Mouse (Mus musculus) embryonic facial prominence, embryonic 11.5 days (tissue): ENCODE measurements at regions not wholly inside any gene's neighbourhood (a gene's known extent, or its start where the extent isn't known, plus 50 kb on each side); places are given as distances from the start of the nearest gene placed in this dataset.
A peak's percentile ranks its signal among the peaks of the same experiment; 100 is the strongest.
"Not testable (repeated sequence)": the region's sequence is repeated elsewhere in the genome, so short reads cannot be mapped to it uniquely, and the experiment has no call there.

ENCODE experiments used
- ATAC-seq: fragments of 200-750 bp; cut with Nextera tagmentation; replicated peaks from 2 replicates; pipeline ENCODE4 v1.8.0; 2017; ENCODE audit warnings: low read depth; ENCODE audit not compliant: insufficient number of reproducible peaks, low FRiP score, low TSS enrichment
- DNase-seq: peaks from one replicate; pipeline ENCODE4 v3.0.0-alpha.2; 2015; ENCODE audit warnings: low spot score
- H3K27ac ChIP-seq: fragments of 300-500 bp; sonication (generic); replicated peaks from 2 replicates; pipeline ENCODE4 v1.5.1; 2014; ENCODE audit warnings: mild to moderate bottlenecking, low read depth, low read length, control low read depth
- H3K27me3 ChIP-seq: fragments of 300-500 bp; sonication (generic); 2 replicates; pipeline ENCODE4 v1.6.1; 2014; ENCODE audit warnings: mild to moderate bottlenecking, low read length, moderate library complexity, mixed read lengths; ENCODE audit not compliant: control insufficient read depth, insufficient read depth
- H3K36me3 ChIP-seq: fragments of 300-500 bp; sonication (generic); replicated peaks from 2 replicates; pipeline ENCODE4 v1.6.1; 2014; ENCODE audit warnings: low read depth, mild to moderate bottlenecking, low read length, moderate library complexity, mixed read lengths; ENCODE audit not compliant: control insufficient read depth, insufficient read depth
- H3K4me1 ChIP-seq: fragments of 300-500 bp; sonication (generic); 2 replicates; pipeline ENCODE4 v1.6.1; 2014; ENCODE audit warnings: low read length, mixed read lengths; ENCODE audit not compliant: control insufficient read depth, insufficient read depth
- H3K4me2 ChIP-seq: fragments of 300-500 bp; sonication (generic); 2 replicates; pipeline ENCODE4 v1.6.1; 2014; ENCODE audit warnings: low read depth, mild to moderate bottlenecking, control low read depth, low read length, moderate library complexity
- H3K4me3 ChIP-seq: fragments of 300-500 bp; sonication (generic); 2 replicates; pipeline ENCODE4 v1.5.1; 2014; ENCODE audit warnings: low read depth, low read length, control low read depth
- H3K9ac ChIP-seq: fragments of 300-500 bp; sonication (generic); replicated peaks from 2 replicates; pipeline ENCODE4 v1.6.1; 2014; ENCODE audit warnings: mild to moderate bottlenecking, control low read depth, low read length
- H3K9me3 ChIP-seq: fragments of 300-500 bp; sonication (generic); replicated peaks from 2 replicates; pipeline ENCODE4 v1.6.1; 2016; ENCODE audit warnings: mild to moderate bottlenecking, low read length, inconsistent platforms, mixed read lengths; ENCODE audit not compliant: control insufficient read depth
- WGBS: fragments of 180-500 bp; shearing (Covaris S2); extraction: QIAGEN DNeasy Blood & Tissue Kit; methylation state at CpG from one replicate; pipeline ENCODE4 v1.1.7; 2014; 5-methylcytosine and 5-hydroxymethylcytosine counted together

GRCm38 (mm10) chr6:18566934-18567333 lies 52.3 kb upstream of the Cttnbp2 start:
- not testable (repeated sequence) for H3K9me3 ChIP-seq, H3K4me3 ChIP-seq, H3K4me1 ChIP-seq, DNase-seq, H3K9ac ChIP-seq, H3K27me3 ChIP-seq, H3K36me3 ChIP-seq, H3K4me2 ChIP-seq, ATAC-seq, H3K27ac ChIP-seq
- WGBS = 69% methylated on average over 2 of the region's 2 CpGs

- H3K27me3 ChIP-seq = no peaks in the 10 kb centered on the region
- DNase-seq = no peak
- ATAC-seq = no peak
- no peak overlapping the region for H3K9ac ChIP-seq
- no peaks in the 10 kb centered on the region for H3K9me3 ChIP-seq
- WGBS = 80% methylated on average over 2 of the region's 2 CpGs
- H3K27ac ChIP-seq = no peak overlapping the region
- H3K4me1 ChIP-seq = no peaks in the 10 kb centered on the region
- H3K36me3 ChIP-seq = no peaks in the 10 kb centered on the region
- H3K4me2 ChIP-seq = no peak overlapping the region
- no peak overlapping the region for H3K4me3 ChIP-seq
Observed at GRCm38 (mm10) chr6:18569221-18569620, 54.6 kb upstream of the Cttnbp2 start.

DNA sequence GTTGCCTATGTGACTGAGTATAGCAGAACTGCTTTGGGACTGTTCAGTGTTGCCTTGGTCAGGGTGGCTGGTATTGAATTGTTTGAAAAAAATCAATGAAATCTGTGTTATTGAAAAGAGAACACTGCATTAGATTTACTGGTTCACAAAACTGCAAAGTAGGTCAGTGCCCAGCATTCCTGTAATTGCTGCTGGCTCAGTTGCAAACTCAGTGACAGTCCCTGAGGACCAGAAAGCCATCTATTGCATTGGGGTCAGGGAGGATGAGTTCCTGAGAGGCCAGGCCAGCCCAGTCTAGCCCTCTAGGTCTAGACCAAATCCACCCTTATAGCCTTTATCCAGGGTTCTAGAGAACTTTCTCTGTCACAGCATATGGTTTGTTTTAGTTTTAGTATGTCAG lies 63.9 kb upstream of the Cttnbp2 start:
- no peaks in the 10 kb centered on the region for H3K4me1 ChIP-seq
- H3K36me3 ChIP-seq = no peaks in the 10 kb centered on the region
- H3K4me3 ChIP-seq = no peak overlapping the region
- no peaks in the 10 kb centered on the region for H3K9me3 ChIP-seq
- ATAC-seq (no peak), DNase-seq (peak; percentile 9)
- H3K27ac ChIP-seq = no peak overlapping the region
- no peaks in the 10 kb centered on the region for H3K27me3 ChIP-seq
- H3K4me2 ChIP-seq = no peak overlapping the region
- no peak overlapping the region for H3K9ac ChIP-seq

DNA sequence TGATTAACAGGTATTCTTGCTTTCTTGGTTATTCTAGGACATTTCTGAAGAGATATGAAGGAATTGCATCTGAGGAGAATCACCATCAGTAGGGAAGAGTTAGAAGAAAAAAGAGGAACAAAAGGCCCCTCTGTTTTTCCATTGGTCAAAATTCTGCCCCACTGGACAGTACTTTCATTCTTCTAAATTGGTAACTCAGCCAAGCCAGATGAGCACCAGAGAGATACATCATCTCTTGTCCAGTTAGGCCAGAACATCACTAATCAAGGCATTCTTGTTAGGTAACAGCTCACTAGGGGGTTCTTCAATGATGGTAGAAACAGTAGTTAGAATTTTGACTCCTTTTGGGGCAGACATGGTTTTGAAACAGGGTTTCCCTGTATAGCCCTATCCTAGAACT lies 74.8 kb upstream of the Cttnbp2 start:
- H3K9ac ChIP-seq = no peak overlapping the region
- DNase-seq (no peak), ATAC-seq (no peak)
- no peaks in the 10 kb centered on the region for H3K36me3 ChIP-seq
- H3K27ac ChIP-seq = no peak overlapping the region
- no peaks in the 10 kb centered on the region for H3K9me3 ChIP-seq
- H3K27me3 ChIP-seq = no peaks in the 10 kb centered on the region
- H3K4me3 ChIP-seq = no peak overlapping the region
- H3K4me1 ChIP-seq = no peaks in the 10 kb centered on the region
- H3K4me2 ChIP-seq = no peak overlapping the region

GRCm38 (mm10) chr6:18596680-18597079 lies 82.0 kb upstream of the Cttnbp2 start:
- Histone ChIP-seq H3K4me1 (no peaks in the 10 kb centered on the region), H3K36me3 (no peaks in the 10 kb centered on the region), H3K27me3 (no peaks in the 10 kb centered on the region), H3K4me3 (no peak overlapping the region), H3K9ac (no peak overlapping the region), H3K9me3 (no peaks in the 10 kb centered on the region), H3K27ac (no peak overlapping the region), H3K4me2 (no peak overlapping the region)
- DNase-seq (no peak), ATAC-seq (no peak)
- 86% methylated on average over 5 of the region's 5 CpGs for WGBS

DNA sequence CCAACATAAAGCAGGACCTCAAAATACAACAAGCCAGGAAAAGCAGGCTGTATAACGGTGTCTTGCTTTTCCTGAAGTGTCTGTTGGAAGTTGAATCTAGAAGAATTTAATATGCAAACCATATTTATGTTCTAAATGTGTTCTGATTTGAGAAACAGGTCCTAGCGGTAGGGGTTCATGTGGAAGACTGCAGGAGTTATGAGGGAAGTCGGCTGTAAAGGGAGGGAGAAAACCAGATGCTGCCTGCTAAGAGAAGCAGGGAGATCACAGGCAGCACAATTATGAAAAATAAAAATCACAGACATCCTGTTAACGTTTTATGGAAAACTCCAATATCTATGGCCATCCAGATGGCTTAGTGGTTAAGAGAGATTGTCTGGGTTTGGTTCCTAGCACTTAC lies 85.0 kb upstream of the Cttnbp2 start:
- DNase-seq (no peak), ATAC-seq (no peak)
- Histone ChIP-seq H3K9ac (no peak overlapping the region), H3K4me3 (no peak overlapping the region), H3K27ac (no peak overlapping the region), H3K36me3 (no peaks in the 10 kb centered on the region), H3K9me3 (no peaks in the 10 kb centered on the region), H3K27me3 (no peaks in the 10 kb centered on the region), H3K4me2 (no peak overlapping the region), H3K4me1 (no peaks in the 10 kb centered on the region)
- 74% methylated on average over 4 of the region's 4 CpGs for WGBS

- Histone ChIP-seq H3K4me2 (no peak overlapping the region), H3K9ac (no peak overlapping the region), H3K4me3 (no peak overlapping the region), H3K4me1 (no peaks in the 10 kb centered on the region), H3K27me3 (no peaks in the 10 kb centered on the region), H3K9me3 (no peaks in the 10 kb centered on the region), H3K36me3 (no peaks in the 10 kb centered on the region), H3K27ac (no peak overlapping the region)
- 70% methylated on average over 7 of the region's 7 CpGs for WGBS
- DNase-seq = peak; percentile 7
- no peak for ATAC-seq
Observed at GRCm38 (mm10) chr6:18601926-18602325, 87.3 kb upstream of the Cttnbp2 start.

- peak; percentile 49 for DNase-seq
- ATAC-seq = no peak
- no peak overlapping the region for H3K9ac ChIP-seq
- H3K4me1 ChIP-seq = no peaks in the 10 kb centered on the region
- no peak overlapping the region for H3K27ac ChIP-seq
- H3K36me3 ChIP-seq = no peaks in the 10 kb centered on the region
- no peak overlapping the region for H3K4me3 ChIP-seq
- H3K4me2 ChIP-seq = no peak overlapping the region
- 55% methylated on average over 6 of the region's 6 CpGs for WGBS
- no peaks in the 10 kb centered on the region for H3K9me3 ChIP-seq
- no peaks in the 10 kb centered on the region for H3K27me3 ChIP-seq
Observed at GRCm38 (mm10) chr6:18621372-18622262, 107.0 kb upstream of the Cttnbp2 start.
